Mouse (Mus musculus): ENCODE measurements at regions not wholly inside any gene's neighbourhood (a gene's known extent, or its start where the extent isn't known, plus 50 kb on each side); places are given as distances from the start of the nearest gene placed in this dataset.

DNA sequence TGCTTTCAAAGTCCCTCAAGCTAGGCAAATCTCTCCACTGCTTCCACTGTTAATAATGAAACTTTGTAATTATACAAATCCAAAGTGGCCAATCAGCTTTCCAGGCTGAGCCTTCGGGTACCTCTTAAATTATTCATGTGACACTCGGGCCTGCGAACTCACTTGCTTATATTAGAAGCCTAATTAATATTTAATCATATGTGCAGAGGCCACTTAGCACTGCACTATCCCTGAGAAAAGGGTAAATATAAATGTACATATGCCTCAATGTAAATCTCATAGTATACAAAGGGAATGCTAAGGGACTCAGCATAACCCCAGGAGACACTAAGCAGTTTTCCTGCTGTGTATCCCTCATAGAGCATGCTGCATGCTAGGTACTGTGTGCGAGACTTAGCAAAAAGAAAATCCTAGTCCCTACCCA is 277.2 kb upstream of the Mms22l start:
- H3K79me2 ChIP-seq (replicated peaks; ENCODE audit: control insufficient read depth, extremely low read depth, insufficient read depth, poor library complexity, severe bottlenecking): no peaks in the 10 kb centered on the region
- H3K4me2 ChIP-seq (ENCODE audit: insufficient read depth, low read depth, poor library complexity, severe bottlenecking): no peak overlapping the region
- in situ Hi-C loops (cut with MboI; ENCODE audit: low pct_ligation_motif_present, low pct_unique_long_range_greater_than_20kb, low sequenced_read_pairs) (no loop called here), dilution Hi-C loops (cut with MboI; ENCODE audit: extremely low pct_ligation_motif_present, extremely low pct_unique_long_range_greater_than_20kb, low sequenced_read_pairs) (no loop called here)
- H3K9me3 ChIP-seq (replicated peaks; ENCODE audit: low read length): no peaks in the 10 kb centered on the region
- no peak overlapping the region for H3K9ac ChIP-seq (ENCODE audit: insufficient read depth, low read depth)
- H3K36me3 ChIP-seq (replicated peaks in 1 of 2; ENCODE audit: control insufficient read depth in 1 of 2, insufficient read depth in 1 of 2, low read length in 1 of 2): no peaks in the 10 kb centered on the region
- TF ChIP-seq KAT2A (IDR thresholded peaks at IDR 0.05; ENCODE audit: insufficient replicate concordance, low read length) (no peak), IRF4 (IDR thresholded peaks at IDR 0.05; ENCODE audit: low read depth, low read length) (no peak), MAZ (IDR thresholded peaks at IDR 0.05; ENCODE audit: low read depth, low read length) (no peak), JUN (IDR thresholded peaks at IDR 0.05; ENCODE audit: insufficient read depth, low read depth, low read length) (no peak), CHD2 (IDR thresholded peaks at IDR 0.05; ENCODE audit: low read length) (no peak), CHD1 (IDR thresholded peaks at IDR 0.05; ENCODE audit: low read depth, low read length) (no peak), POLR2A (IDR thresholded peaks at IDR 0.05; ENCODE audit: low read depth, low read length) (no peak), USF1 (IDR thresholded peaks at IDR 0.05; ENCODE audit: low read depth, low read length) (no peak), CTCF (conservative IDR thresholded peaks at IDR 0.05 in 1 of 2, IDR thresholded peaks at IDR 0.05 in 1 of 2; ENCODE audit: low read depth in 2 of 2, low read length in 2 of 2) (no peak), SMC3 (IDR thresholded peaks at IDR 0.05; ENCODE audit: low read depth, low read length) (no peak), POLR2AphosphoS2 (IDR thresholded peaks at IDR 0.05; ENCODE audit: low read depth, low read length) (no peak), MAX (IDR thresholded peaks at IDR 0.05; ENCODE audit: low read length) (no peak), ZKSCAN1 (IDR thresholded peaks at IDR 0.05; ENCODE audit: borderline replicate concordance, low read depth, low read length) (no peak), E2F4 (IDR thresholded peaks at IDR 0.05; ENCODE audit: insufficient replicate concordance, low read depth, low read length) (no peak), NELFE (IDR thresholded peaks at IDR 0.05; ENCODE audit: low read depth, low read length) (no peak), MEF2A (IDR thresholded peaks at IDR 0.05; ENCODE audit: borderline replicate concordance, low read depth, low read length) (no peak), MYC (IDR thresholded peaks at IDR 0.05; ENCODE audit: low read depth, low read length) (no peak), GABPA (IDR thresholded peaks at IDR 0.05; ENCODE audit: insufficient replicate concordance, low read depth, low read length) (no peak), MAFK (IDR thresholded peaks at IDR 0.05; ENCODE audit: insufficient replicate concordance, low read length) (no peak), ETS1 (conservative IDR thresholded peaks at IDR 0.05; ENCODE audit: low read depth, low read length) (no peak)
- H3K27me3 ChIP-seq (replicated peaks): no peaks in the 10 kb centered on the region
- H3K4me3 ChIP-seq (replicated peaks in 1 of 3; ENCODE audit: low read depth in 2 of 3, low read length in 2 of 3, poor library complexity in 1 of 3): no peak overlapping the region
- H3K4me1 ChIP-seq (ENCODE audit: control insufficient read depth in 1 of 2, insufficient read depth in 2 of 2): no peaks in the 10 kb centered on the region
- no peak for DNase-seq (ENCODE audit: extremely low read depth)
- no peak overlapping the region for H3K27ac ChIP-seq (ENCODE audit: insufficient read depth, low read depth)

- Histone ChIP-seq H3K36me3 (replicated peaks in 1 of 2; ENCODE audit: control insufficient read depth in 1 of 2, insufficient read depth in 1 of 2, low read length in 1 of 2) (no peaks in the 10 kb centered on the region), H3K4me2 (ENCODE audit: insufficient read depth, low read depth, poor library complexity, severe bottlenecking) (no peak overlapping the region), H3K9ac (ENCODE audit: insufficient read depth, low read depth) (no peak overlapping the region), H3K9me3 (replicated peaks; ENCODE audit: low read length) (no peaks in the 10 kb centered on the region), H3K4me3 (replicated peaks in 1 of 3; ENCODE audit: low read depth in 2 of 3, low read length in 2 of 3, poor library complexity in 1 of 3) (no peak overlapping the region), H3K4me1 (ENCODE audit: control insufficient read depth in 1 of 2, insufficient read depth in 2 of 2) (no peaks in the 10 kb centered on the region), H3K79me2 (replicated peaks; ENCODE audit: control insufficient read depth, extremely low read depth, insufficient read depth, poor library complexity, severe bottlenecking) (no peaks in the 10 kb centered on the region), H3K27me3 (replicated peaks) (no peaks in the 10 kb centered on the region), H3K27ac (ENCODE audit: insufficient read depth, low read depth) (no peak overlapping the region)
- TF ChIP-seq ZNF384 (IDR thresholded peaks at IDR 0.05; ENCODE audit: low read depth, low read length) (no peak), POLR2A (IDR thresholded peaks at IDR 0.05; ENCODE audit: low read depth, low read length) (no peak), USF2 (conservative IDR thresholded peaks at IDR 0.05; ENCODE audit: low read depth, low read length) (no peak), HCFC1 (IDR thresholded peaks at IDR 0.05; ENCODE audit: low read depth, low read length) (no peak)
- no peak for DNase-seq (ENCODE audit: extremely low read depth)
- dilution Hi-C loops (cut with MboI; ENCODE audit: extremely low pct_ligation_motif_present, extremely low pct_unique_long_range_greater_than_20kb, low sequenced_read_pairs): no loop called here
- in situ Hi-C loops (cut with MboI; ENCODE audit: low pct_ligation_motif_present, low pct_unique_long_range_greater_than_20kb, low sequenced_read_pairs): no loop called here
These were observed 276.7 kb upstream of the Mms22l start for GRCm38 (mm10) chr4:24219583-24219982.
